Mouse (Mus musculus): ENCODE results near the gene Lsm7. TPM values are rescaled to one million over a fixed set of nuclear protein-coding genes. Genes with fewer than 3 reads are reported as not detected.

Gene Lsm7
- polyA plus RNA-seq, 1 experiment = 106 TPM

DNA sequence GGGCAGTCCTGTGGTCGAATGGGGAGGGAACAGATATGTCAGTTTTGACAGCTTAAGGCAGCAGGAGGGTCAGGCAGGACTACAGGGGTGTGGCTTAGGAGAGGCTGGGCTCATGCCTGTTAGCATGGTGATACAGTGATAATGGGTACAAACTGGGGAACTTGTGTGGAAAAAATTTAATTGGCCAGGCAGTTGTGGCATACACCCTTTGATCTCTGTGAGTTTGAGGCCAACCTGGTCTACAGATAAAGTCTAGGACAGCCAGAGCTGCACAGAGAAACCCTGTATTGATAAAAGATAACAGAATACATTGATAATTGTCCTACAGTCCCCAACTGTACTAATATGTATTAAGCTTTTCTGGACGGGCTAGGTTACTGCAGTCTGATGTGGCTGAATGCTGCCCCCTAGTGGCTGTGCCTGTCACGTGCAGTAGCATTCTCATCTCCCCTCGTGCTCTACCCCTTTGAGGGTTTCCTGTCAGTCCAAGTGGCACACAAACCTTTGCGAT lies 25.2 kb upstream of the Lsm7 start:
- Histone ChIP-seq H3K4me3 (ENCODE audit: insufficient read depth, low read length) (no peak overlapping the region), H3K4me1 (ENCODE audit: control insufficient read depth, insufficient read depth, low read length) (no peaks in the 10 kb centered on the region), H3K27ac (ENCODE audit: insufficient read depth, low read length) (no peak overlapping the region)
- TF ChIP-seq POLR2A (IDR thresholded peaks at IDR 0.05; ENCODE audit: low read depth, low read length) (no peak), CTCF (IDR thresholded peaks at IDR 0.05; ENCODE audit: borderline replicate concordance, insufficient read depth, low read length) (peak; percentile 97)

DNA sequence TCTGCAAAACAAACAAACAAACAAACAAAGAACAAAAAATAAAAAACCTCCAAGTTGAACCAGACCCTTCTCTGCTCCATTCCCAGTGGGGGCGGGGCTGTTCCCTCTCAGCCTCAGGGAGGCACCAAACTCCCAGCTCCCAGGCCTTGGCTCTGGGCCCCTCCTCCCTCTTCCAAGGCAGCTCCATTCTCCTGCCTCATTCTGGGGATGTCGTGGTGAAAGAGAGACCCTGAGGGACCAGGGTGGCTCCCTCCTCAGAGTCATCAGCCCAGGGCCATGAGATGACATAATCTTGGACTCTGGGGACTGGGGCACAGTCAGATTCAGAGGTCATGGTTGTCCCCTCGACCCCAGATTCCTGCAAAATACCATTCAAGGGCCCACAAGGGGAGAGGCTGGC lies 21.6 kb upstream of the Lsm7 start:
- Histone ChIP-seq H3K4me3 (ENCODE audit: insufficient read depth, low read length) (no peak overlapping the region), H3K27ac (ENCODE audit: insufficient read depth, low read length) (no peak overlapping the region), H3K4me1 (ENCODE audit: control insufficient read depth, insufficient read depth, low read length) (no peaks in the 10 kb centered on the region)
- no peak for TF ChIP-seq CTCF (IDR thresholded peaks at IDR 0.05; ENCODE audit: borderline replicate concordance, insufficient read depth, low read length)

DNA sequence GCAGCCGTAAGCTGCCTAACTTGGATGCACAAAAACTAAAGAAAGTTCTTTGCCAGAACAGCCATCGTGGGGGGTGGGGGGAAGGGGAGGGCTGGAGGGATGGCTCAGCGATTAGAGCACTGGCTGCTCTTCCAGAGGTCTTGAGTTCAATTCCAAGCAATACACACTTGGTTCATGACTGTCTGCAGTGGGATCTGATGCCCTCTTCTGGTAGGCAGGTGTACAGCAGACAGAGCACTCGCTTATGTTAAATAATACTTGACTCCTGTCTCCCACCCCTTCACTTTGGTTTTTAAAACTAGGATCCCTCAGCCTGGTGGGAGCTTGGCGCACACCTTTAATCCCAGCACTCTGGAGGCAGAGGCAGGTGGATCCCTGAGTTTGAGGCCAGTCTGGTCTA lies 21.0 kb upstream of the Lsm7 start:
- H3K4me3 ChIP-seq (ENCODE audit: insufficient read depth, low read length) = no peak overlapping the region
- no peaks in the 10 kb centered on the region for H3K4me1 ChIP-seq (ENCODE audit: control insufficient read depth, insufficient read depth, low read length)
- TF ChIP-seq POLR2A (IDR thresholded peaks at IDR 0.05; ENCODE audit: low read depth, low read length) = no peak
- TF ChIP-seq CTCF (IDR thresholded peaks at IDR 0.05; ENCODE audit: borderline replicate concordance, insufficient read depth, low read length) = peak; percentile 68; the same call in 1 of the 2 replicates
- H3K27ac ChIP-seq (ENCODE audit: insufficient read depth, low read length) = no peak overlapping the region

DNA sequence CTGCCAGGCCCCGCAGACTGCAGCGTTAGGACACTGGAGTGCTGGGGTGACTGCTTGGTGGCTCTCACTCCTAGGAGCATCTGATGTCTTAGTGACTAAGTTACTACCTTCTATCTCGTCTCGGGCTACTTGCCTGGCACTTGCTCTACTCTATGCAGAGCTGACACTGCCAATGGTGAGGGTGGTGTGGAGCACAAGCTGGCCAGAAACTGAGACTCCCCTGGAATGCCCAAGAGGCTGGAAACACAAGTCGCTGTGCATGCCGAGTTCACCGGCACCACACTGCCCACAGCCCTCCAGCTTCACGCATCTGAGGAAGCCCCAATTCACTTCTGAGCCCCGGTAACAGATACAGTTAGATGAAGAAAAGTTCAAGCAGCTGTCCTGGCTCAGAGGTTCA lies 19.0 kb upstream of the Lsm7 start:
- TF ChIP-seq POLR2A (IDR thresholded peaks at IDR 0.05; ENCODE audit: low read depth, low read length) (no peak), CTCF (IDR thresholded peaks at IDR 0.05; ENCODE audit: borderline replicate concordance, insufficient read depth, low read length) (no peak)
- Histone ChIP-seq H3K4me1 (ENCODE audit: control insufficient read depth, insufficient read depth, low read length) (no peaks in the 10 kb centered on the region), H3K27ac (ENCODE audit: insufficient read depth, low read length) (no peak overlapping the region), H3K4me3 (ENCODE audit: insufficient read depth, low read length) (no peak overlapping the region)

DNA sequence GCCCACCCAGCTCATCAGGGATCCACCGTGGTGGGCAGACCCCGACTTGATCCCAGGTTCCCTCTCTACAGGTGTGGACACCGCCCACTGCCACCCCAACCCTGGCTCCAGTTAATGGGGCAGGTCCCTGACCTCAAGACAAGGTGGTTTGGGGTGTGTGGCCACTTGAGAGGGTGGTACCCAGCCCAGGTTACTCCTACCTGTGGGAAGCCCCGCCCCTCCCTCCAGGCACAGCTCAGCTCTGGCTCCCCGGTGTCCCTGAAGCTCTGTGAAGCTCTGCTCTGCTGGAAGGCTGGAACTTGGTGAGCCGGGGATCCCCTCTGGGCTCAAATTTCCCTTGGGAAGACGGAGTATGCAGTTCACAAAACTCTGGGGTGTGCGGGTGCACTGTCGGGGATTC lies 16.6 kb upstream of the Lsm7 start, which contains the start of gene Tmprss9:
Gene Tmprss9, plus strand, starts transcription at position 268 of the 400 bp plus-strand sequence.
- TF ChIP-seq POLR2A (IDR thresholded peaks at IDR 0.05; ENCODE audit: low read depth, low read length) (no peak), CTCF (IDR thresholded peaks at IDR 0.05; ENCODE audit: borderline replicate concordance, insufficient read depth, low read length) (no peak)

DNA sequence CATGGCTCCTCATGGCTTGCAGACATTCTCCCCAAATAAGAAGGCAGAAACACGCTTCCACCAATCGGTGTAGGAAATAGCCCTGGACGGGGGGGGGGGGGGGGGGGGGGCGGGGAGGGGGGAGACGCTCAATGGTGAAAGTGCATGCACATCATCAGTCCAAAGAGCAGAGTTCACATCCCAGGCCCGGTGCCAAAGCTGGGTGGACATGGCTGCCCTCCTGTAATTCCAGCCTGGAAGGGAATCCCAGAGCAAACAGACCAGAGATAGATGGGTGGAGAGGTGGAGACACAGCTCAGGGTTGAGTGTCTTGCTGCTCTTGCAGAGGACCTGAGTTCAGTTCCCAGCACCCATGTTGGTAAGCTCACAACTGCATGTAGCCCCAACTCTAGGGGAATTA lies 16.0 kb upstream of the Lsm7 start:
- TF ChIP-seq CTCF (IDR thresholded peaks at IDR 0.05; ENCODE audit: borderline replicate concordance, insufficient read depth, low read length) (no peak), POLR2A (IDR thresholded peaks at IDR 0.05; ENCODE audit: low read depth, low read length) (no peak)
- H3K27ac ChIP-seq (ENCODE audit: insufficient read depth, low read length) = no peak overlapping the region
- no peak overlapping the region for H3K4me3 ChIP-seq (ENCODE audit: insufficient read depth, low read length)
- H3K4me1 ChIP-seq (ENCODE audit: control insufficient read depth, insufficient read depth, low read length) = no peaks in the 10 kb centered on the region

More for the DNA sequence above, 16.6 kb upstream of the Lsm7 start, which contains the start of gene Tmprss9:
- no peak within 1 kb of the TSS for H3K4me3 ChIP-seq (ENCODE audit: insufficient read depth, low read length)
- H3K27ac ChIP-seq (ENCODE audit: insufficient read depth, low read length) = no peak within 1 kb of the TSS
- H3K4me1 ChIP-seq (ENCODE audit: control insufficient read depth, insufficient read depth, low read length) = no peaks in the 10 kb centered on the region

DNA sequence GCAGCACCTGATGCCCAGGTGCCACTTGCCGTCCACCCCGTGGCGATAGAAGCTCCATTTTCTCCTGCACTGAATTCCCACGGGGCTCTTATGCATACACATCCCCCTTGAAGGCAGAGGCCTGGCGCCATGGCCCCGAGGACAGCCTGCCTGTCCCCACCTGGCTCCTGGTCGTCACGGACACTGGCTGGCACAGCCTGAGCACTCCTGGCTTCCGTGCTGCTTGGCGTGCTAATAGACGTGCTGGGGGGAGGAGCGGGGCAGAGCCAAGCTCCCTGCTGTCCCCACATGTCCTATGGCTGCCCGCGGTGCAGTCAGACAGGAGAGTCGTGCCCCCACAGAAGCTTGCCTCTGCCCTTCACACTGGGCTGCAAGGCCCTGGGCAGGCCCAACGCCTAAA lies 9.4 kb upstream of the Lsm7 start:
- Histone ChIP-seq H3K4me1 (ENCODE audit: control insufficient read depth, insufficient read depth, low read length) (no peaks in the 10 kb centered on the region), H3K27ac (ENCODE audit: insufficient read depth, low read length) (no peak overlapping the region), H3K4me3 (ENCODE audit: insufficient read depth, low read length) (no peak overlapping the region)
- no peak for TF ChIP-seq CTCF (IDR thresholded peaks at IDR 0.05; ENCODE audit: borderline replicate concordance, insufficient read depth, low read length)
- no peak for TF ChIP-seq POLR2A (IDR thresholded peaks at IDR 0.05; ENCODE audit: low read depth, low read length)

DNA sequence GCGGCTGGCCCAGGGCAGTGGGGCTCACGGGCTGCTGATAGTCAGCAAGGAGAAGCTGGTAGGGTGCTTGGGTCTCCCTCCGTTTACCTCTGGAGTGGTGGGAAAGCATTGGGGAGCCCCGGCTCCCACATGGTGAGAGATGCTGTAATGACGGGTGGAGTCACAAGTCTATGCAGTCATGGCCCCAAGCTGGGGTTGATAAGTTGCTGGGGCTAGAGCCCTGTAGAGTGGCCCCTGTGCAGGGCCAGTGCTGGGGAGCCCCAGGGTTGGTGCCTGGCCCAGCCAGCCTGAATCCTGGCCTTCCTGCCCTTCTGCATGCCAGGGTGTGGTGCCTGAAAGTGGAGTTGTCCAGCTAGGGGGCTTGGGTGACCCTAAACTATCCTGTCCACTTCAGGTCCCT lies 7.3 kb upstream of the Lsm7 start:
- no peaks in the 10 kb centered on the region for H3K4me1 ChIP-seq (ENCODE audit: control insufficient read depth, insufficient read depth, low read length)
- H3K4me3 ChIP-seq (ENCODE audit: insufficient read depth, low read length) = no peak overlapping the region
- H3K27ac ChIP-seq (ENCODE audit: insufficient read depth, low read length) = no peak overlapping the region
- TF ChIP-seq POLR2A (IDR thresholded peaks at IDR 0.05; ENCODE audit: low read depth, low read length) (no peak), CTCF (IDR thresholded peaks at IDR 0.05; ENCODE audit: borderline replicate concordance, insufficient read depth, low read length) (no peak)

DNA sequence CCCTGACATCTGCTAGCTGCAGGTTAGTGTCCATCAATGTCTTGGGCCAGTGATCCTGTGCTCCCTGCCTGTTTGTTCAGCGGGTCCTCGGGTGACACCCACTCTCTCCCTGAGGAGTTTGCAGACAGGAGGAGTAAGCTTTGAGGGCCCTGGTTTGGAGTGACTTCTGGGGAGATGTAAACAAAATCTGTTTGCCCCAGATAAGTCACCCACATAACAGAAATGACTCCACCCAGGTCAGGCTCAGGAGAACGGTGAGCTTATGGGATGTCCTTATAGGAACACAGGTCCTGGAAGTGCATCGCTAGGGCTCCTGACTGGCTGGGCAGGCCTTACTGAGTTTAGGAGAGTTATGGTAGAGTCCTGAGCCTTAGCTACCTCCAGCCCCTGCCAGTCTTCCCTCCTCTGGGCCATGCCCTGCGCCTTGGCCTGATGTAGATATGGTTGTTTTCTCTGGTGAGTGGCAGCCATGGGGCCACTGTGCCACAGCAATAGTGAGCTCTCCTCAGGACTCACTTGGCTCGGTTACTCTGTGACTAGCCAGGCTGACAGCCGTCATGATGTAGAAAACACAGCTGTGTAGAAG lies 3.4 kb upstream of the Lsm7 start:
- Histone ChIP-seq H3K27ac (ENCODE audit: insufficient read depth, low read length) (no peak overlapping the region), H3K4me1 (ENCODE audit: control insufficient read depth, insufficient read depth, low read length) (0 out of 2 replicates have a peak, but pooled peaks cover 7% of the 10 kb centered on the region), H3K4me3 (ENCODE audit: insufficient read depth, low read length) (no peak overlapping the region)
- no peak for TF ChIP-seq CTCF (IDR thresholded peaks at IDR 0.05; ENCODE audit: borderline replicate concordance, insufficient read depth, low read length)
- TF ChIP-seq POLR2A (IDR thresholded peaks at IDR 0.05; ENCODE audit: low read depth, low read length) = no peak

DNA sequence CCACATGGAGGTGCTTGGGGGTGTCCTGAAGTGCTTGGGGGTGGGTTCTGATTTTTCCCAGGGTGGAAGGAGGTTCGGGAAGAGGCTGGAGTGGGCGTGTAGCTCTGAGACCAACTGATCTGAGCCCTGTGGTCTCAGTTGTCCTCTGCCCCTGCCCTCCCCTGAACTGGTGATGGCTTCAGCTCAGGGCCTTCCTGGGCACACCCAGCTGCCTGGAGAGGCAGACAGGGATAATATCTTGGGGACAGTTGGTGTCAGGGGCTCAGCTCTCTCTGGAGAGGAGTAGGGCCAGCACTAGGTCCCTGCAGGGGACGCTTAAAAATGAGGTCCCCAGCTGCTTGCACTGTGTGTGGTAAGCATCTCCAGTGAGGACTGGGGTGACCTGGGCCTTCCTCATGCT lies 2.8 kb upstream of the Lsm7 start:
- Histone ChIP-seq H3K4me1 (ENCODE audit: control insufficient read depth, insufficient read depth, low read length) (0 out of 2 replicates have a peak, but pooled peaks cover 7% of the 10 kb centered on the region), H3K4me3 (ENCODE audit: insufficient read depth, low read length) (no peak overlapping the region), H3K27ac (ENCODE audit: insufficient read depth, low read length) (no peak overlapping the region)
- TF ChIP-seq CTCF (IDR thresholded peaks at IDR 0.05; ENCODE audit: borderline replicate concordance, insufficient read depth, low read length) = no peak
- TF ChIP-seq POLR2A (IDR thresholded peaks at IDR 0.05; ENCODE audit: low read depth, low read length) = no peak
